Mouse (Mus musculus): ENCODE measurements at regions not wholly inside any gene's neighbourhood (a gene's known extent, or its start where the extent isn't known, plus 50 kb on each side); places are given as distances from the start of the nearest gene placed in this dataset.

DNA sequence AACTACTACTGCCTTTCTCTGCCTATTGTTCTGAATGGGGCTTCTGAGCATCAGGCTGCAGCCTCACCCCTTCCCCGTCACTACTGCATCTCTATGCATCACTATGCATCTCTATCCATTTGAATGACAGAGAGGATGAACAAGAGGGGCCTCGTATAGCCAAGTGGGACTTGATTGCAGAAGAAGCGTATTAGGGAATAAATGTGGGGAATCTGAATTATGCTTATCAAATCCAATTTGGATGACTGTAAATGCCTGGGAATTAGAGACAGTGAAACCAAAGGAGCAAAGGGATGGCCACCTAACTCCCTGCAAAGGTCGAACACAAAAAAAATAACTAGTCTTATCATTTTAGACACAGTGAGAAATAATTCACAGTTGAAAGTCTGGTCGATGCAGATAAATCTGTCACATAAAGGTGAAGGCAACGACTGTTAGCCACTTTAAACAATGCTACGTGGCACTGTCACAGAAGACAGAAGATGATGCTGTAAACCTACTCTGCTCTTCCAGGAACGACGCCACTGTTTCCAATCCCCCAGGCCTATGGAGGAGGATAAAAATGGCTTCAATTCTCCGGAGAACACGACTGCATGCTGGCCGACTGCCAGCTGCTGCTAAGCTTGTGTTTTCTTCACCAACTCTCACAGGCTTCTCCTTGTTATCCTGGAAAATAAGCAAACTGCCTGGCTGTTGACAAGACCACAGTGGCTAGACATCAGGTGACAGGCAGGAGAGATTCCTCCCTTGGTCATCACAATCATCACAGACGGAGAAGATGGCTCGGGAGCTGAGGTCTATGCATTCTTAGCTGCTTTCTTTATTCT, 213.6 kb upstream of the Akirin2 start:
- DNase-seq (ENCODE audit: low spot score in 2 of 2), result no peak

DNA sequence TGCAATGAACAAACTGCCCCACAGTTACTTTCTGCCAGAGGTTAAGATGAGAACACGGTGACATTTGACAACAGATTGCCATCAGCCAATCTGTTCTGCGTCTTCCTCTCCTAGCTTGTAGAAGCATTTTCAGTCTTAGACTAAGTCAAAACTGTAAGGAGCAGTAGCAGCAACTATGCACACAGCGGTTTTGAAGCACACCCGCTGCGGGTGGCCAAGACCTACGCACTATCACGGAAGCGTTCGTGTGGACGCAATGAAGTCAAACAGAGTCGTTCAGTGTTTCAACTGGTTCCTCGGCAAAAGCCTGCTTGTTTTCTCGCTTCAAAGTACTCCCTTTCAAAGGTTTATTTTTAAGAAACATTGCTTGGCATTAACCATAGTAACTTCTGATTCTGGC, 212.9 kb upstream of the Akirin2 start:
- no peak for DNase-seq (ENCODE audit: low spot score in 2 of 2)

DNA sequence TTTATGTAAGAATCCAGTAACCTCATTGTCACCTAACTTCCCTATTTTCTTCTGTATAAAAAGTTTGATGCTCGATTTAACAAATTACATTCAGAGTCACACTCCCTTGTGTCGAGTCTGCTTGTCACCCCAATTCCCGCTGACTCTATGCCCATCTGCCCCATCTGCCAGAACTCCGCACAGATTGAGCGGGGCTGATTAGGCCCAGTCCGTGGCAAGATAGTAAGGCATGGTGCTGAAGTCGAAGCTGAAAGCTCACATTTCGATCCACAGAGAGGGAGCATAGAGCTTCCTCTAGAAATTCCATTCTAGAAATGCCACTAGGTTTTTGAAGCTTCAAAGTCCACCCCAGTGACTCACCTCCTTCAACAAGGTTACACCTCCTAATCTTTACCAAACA, 210.7 kb upstream of the Akirin2 start:
- no peak for DNase-seq (ENCODE audit: low spot score in 2 of 2)

DNA sequence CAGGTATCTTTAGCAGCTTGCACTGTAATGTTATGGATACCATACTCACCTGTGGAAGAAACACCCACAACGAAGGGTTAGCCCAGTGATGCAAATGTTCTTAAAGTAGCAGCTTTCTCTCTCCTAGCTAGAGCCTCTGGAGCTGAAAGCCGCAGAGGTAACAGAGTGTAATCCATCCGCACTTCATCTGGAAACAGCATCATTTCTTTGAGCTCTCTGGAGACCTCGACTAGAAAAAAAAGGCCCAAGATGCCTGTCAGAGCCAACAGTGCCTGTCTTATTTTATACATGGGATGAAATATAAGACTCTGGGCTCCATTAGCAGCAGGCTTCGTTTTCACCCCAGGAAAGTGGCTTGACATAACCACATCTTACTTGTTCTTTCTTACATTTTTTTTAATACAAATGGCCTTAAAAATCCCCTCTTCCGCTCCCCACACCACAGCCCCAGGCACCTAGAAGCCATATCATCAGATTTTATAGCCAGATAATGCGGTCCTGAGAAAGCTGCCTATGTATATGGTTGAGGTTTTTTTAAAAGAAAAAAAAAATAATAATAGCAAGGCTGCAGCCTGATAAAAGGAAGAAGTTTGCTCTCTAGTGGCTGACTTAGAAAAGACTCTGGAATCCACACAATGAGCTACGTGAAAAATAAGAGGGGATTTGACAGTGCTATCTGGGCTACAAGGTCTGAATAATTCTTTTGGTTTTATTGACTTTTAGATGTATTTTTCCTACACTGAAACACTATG, 179.3 kb upstream of the Akirin2 start:
- DNase-seq (ENCODE audit: low spot score in 2 of 2), result no peak

DNA sequence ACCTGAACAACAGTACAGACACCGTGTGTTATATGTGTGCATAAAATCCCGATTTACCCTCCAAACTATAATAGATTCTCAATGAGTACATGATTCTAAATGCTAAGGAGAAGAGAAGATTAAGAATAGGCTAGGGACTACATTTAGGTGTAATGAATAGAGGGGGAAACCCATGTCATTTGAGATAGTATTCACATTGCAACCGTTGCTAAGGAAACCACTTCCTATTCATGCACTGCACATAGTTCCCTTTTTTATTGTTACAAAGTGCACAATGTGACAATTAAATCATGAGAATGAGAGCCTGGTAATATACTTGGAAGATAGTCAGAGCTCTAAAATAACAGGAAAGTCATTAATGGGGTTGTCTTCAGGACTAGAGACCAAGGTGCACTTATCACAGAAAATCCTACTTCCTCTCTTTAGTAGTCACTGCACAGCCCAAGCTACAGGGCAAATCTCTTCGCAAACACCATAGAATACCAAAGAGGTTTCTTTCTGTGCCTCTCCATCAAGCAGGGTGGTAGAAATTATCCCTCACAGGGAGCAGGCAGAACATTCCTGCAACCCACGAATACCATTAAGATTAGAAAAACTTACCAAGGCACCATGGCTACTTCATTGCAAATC, 164.3 kb upstream of the Akirin2 start:
- DNase-seq (ENCODE audit: low spot score in 2 of 2), result no peak

DNA sequence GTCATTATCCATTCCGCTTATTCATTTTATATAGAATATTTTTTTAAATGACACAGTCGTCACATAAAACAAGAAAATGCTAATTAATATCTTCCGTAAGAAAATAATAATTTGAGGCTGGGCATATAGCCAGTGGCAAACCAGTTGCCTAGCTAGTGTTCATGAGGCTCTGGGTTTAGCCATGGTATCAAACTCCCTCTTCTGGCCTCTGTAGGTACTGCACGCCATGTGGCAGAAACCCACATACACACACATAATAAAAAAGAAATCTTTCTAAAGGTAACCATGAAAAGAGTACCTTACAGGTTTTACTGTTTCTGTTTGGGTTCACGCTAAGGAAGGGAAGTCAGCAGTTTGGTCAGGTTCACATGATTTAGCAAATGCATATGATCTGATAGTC, 159.2 kb upstream of the Akirin2 start:
- DNase-seq (ENCODE audit: low spot score in 2 of 2), result no peak

DNA sequence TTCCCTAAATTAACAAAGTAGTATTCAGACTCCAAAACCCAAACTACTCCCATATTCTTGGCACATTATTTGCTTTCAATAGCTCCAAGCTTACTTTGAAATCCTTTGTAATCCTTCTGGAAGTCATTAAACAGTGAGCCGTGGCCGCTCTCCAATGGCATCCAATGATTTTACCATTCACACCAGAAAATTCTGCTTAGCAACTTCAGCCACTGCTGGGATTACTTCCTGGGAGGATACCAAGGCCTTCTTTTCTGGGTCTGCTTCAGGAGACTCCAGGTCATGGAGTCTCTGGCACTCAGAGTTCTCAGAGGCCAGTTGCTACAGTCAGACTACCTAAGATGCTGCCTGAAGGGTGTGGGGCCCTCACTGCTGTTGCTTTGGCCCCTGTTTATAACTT, 147.7 kb upstream of the Akirin2 start:
- no peak for DNase-seq (ENCODE audit: low spot score in 2 of 2)

DNA sequence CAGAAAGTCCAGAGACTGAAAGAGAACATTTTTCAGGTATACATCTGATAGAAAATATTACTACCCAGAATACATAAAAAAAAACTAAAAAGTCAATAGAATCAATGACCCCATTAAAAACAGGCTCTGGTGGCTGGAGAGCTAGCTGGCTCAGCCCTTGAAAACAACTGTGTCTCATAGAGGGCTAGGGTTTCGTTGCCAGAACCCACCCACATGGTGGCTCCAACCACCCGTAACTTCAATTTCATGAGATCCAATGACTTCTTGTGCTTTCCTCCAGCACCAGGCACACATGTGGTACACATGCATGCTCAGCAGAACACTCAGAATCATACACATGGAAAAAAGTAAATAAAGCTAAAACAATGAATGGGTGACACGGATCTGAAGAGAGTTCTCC, 143.6 kb upstream of the Akirin2 start:
- DNase-seq (ENCODE audit: low spot score in 2 of 2), result no peak

DNA sequence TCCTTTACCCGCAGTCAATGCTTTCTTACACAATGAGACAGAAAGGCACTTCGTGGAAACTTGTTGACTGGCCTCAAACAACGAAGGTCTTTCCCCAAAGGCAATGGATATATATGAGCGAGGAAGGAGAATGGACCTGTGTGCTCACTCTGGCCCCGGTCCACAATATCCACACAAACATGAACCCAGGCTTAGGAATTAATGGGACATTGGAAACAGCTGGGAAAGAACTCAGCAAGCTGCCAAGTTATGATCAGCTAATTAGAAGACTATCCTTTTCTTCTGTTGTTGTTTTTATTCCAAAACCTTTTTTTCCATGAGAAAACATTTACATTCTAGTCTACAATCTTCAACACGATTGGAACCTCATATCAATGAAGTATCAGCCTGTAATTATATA, 129.8 kb upstream of the Akirin2 start:
- no peak for DNase-seq (ENCODE audit: low spot score in 2 of 2)

DNA sequence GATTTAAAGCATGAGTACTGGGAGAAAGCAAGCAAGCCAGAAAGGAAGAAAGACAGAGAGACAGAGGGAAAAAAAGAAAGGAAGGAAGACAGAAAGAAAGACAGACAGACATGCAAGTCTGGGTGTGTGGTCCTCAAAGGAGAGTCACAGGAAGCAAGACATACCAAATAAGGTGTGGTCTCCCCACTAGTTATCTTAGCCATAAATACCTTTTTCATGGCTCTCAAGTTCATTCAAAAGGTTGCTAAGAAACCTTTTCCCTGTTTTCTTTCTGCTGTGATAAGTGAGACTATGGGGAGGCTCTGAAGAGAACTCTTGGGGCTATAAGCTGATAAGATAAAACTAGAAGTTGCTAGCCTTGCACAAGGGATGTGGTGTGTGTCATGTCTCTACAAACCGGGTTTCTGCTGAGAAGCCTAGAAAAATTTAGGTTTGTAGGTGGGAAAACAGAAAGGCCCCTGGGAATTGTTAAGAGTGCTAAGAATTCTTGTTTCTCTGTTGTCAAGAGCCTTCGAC, 126.5 kb upstream of the Akirin2 start:
- no peak for DNase-seq (ENCODE audit: low spot score in 2 of 2)

DNA sequence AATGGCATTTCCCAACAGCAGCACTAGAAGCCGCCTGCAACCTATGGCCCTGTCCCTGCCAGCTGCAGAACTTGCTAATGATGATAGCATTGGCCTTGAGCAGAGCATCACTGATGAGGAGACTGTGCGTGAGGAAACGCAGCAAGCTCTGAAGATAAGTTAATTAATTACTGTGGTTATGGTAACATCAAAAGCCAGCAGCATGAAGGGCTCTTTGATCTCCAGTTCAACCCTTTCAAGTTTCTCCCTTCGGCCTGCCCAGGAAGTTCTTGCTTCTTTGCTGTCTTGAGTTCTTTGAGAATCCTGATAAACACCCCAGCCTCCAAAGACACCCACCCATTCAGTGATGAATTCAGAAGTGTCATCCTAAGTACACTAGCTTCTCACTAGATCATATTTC, 121.7 kb upstream of the Akirin2 start:
- no peak for DNase-seq (ENCODE audit: low spot score in 2 of 2)

DNA sequence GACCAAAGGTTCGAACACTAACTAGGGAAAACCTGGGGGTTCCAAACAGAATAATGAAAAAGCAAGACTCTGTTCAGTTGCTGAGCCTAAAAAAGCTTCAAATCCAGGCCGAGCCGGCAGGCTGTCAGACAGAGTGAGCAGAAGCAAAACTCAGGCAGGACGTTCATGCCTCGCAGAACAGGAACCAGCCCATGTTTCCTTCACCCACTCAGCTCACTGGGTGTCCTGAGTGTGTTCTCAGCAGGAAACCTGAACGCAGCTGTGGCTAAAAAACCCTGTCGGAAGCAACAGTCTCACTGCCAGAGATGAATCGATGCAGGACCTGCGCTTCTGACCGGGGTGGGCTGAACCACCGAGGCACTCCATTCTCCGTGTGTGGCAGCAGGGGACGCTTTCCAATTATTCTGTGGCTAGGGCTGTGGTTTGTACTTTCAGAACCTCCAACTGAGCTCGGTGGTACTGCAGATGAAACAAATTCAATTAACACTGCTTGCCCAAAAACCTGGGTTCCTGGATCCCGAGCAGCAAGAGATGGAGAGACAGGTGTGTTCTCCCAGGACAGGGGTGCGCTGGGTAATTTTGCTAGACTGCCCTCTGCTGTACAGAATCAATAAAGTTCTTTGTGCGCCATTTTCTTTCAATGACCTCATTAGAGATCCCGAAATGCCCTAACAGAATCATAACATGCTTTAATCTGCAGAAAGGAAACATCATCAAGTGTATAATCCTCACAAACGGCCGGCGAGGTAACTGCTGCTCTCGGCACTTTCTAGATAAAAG, 121.1 kb upstream of the Akirin2 start:
- peak in 1 of 2 experiments; percentile 10 for DNase-seq (ENCODE audit: low spot score in 2 of 2)

DNA sequence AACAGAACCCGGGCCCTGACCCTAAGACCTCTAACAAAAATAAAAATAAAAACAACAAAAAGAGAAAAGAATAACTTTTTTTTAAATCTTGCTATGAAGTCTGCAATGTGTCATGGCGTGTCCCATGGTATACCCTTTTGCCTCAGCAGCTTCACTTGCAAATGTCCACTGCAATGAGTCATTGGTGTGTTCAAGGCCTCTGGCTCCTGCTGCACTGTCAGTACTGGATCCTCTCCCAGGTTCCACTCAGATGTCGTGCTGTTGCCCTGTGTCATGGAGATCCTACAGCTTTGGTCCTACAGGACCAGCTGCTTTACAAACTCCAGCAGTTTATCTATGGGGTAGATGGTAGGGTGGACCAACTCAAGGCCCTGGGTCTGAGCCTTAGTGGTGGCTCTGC, 113.4 kb upstream of the Akirin2 start:
- no peak for DNase-seq (ENCODE audit: low spot score in 2 of 2)

DNA sequence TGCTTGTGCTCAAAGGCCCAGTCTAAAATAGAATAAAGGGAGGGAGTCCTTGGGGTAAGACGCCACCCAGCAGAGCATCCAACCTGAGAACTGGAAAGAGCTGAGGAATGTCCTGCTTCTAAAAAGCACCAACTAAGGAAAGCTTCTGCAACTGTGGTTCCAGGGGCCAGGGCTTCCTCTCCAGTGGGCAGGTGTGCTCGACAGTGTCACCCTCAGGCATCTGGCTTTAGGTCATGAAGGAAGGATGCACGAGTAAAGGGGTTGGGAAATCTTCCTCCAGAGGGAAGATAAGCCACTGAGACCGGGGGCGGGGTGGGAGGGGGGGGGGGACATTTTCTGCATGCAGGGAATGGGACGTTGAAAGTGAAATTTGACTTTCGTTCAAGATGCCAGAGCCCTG, 101.2 kb upstream of the Akirin2 start:
- no peak for DNase-seq (ENCODE audit: low spot score in 2 of 2)

DNA sequence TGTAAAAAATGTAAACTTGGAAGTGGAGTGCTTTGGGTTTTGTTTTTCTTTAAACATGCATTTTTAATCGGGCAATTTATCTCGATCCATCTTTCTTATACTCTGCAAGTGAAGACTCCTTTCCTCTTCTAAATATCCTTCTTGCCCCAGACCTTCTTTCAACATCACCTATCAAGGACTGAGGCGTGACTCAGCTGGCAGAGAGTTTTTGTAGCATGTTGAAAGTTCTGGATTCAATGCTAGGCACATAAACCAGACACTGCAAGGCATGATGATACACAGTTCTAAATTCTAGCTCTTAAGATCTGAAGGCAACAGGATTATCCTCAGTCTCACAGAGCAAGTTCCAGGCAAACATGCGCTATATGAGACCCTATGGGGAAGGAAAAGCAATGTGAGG, 88.1 kb upstream of the Akirin2 start:
- no peak for DNase-seq (ENCODE audit: low spot score in 2 of 2)

DNA sequence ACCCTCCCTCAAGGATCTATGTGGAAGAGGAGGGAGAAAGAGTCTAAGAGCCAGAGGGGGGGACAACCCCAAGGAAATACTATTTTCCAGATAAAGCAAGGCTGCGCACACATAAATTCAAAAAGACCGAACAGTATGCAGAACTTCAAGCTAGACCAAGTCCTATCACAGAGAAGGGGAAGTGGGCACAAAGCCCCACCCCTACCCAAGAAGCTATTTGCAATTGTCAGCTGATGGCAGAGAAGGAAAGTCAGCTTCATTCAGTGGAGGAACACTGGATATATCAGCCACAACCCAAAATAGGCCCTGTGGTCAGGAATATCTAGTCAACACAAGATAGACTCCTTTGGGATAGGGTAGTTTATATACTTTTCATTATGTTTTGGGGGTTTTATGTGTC, 84.9 kb upstream of the Akirin2 start:
- no peak for DNase-seq (ENCODE audit: low spot score in 2 of 2)

DNA sequence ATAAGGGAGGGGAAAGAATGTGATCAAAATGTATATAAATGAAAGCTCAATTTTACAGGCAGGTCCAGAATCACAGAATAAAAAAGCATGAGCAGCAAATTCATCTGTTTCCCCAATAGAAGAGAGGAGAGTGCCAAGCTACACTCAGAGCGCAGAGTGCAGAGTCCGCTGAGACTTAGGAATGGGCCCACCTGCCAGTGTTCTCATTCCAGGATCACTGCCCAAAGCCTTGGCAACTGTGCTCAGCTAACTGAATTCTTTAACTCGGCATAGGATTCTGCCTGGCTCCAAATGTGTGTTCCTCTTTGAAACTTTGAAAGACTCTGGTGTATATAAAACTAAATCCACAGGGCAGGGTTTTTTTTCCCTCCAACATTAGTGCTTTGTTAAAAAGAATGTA, 84.4 kb upstream of the Akirin2 start:
- no peak for DNase-seq (ENCODE audit: low spot score in 2 of 2)

DNA sequence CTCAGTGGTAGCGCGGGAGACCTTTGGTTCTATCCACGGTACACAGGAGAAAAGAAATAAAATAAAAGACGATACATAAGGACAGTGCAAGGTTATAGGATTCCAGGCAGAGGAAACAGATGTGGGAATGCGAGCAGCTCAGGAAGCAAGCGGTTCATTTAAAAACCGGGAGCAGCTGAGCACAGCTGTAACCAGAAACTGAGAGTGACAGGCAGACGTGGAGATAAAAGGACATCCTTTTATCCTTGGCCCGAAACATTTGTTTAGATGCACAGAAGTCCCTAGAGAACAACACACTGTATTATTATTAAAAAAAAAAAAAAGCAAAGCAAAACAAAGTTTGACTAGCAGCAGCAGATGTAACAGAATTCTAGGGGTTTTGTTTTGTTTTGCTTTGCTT, 82.6 kb upstream of the Akirin2 start:
- no peak for DNase-seq (ENCODE audit: low spot score in 2 of 2)

DNA sequence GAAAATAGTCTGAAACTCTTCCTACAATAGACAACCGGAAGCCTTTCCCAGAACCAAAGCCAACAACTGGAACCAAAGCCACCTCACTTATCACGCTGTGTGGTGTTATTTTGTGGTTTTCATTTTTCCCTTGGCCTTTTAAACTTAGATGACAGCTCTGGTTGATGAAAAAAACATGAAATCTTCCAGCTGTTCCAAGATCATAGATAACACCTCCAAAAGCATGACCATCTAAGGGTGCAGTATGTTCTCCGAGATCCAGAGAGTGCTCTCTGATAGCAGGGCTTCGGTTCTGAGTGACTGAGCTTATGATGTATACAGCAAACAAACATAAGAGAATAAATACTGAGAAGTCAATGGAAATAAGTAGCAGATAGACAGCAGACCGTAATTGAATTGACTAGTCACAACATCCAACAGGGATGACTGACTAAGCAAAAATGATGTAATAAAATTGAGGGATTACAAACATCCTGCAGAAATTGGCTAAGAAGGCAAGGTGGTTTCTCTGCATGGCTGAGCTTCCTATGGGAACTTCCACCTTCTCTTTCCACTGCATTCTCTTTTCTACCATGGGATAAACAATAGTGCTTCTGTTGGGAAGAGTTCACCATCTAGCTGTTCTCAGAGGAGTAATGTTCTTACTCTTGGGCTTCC, 74.8 kb upstream of the Akirin2 start:
- no peak for DNase-seq (ENCODE audit: low spot score in 2 of 2)

DNA sequence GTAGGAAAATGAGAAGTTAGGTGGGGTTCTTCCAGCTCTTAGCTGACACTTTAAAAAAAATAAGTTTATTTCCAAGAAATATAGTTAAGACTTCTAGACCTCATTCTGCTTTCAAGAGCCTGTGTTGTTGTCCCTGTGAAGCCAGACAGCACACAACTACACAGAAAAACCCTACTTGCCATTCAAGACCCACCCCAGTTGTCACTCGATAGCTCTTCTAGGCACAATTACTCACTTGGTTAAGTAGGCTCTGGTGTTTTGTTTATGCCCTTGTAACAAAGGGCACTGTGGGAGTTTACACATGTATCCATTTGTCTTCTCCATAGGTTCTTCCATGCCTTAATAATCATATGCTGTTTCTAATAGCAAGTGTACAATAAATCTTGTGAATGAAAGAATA, 66.5 kb upstream of the Akirin2 start:
- DNase-seq (ENCODE audit: low spot score in 2 of 2), result no peak

DNA sequence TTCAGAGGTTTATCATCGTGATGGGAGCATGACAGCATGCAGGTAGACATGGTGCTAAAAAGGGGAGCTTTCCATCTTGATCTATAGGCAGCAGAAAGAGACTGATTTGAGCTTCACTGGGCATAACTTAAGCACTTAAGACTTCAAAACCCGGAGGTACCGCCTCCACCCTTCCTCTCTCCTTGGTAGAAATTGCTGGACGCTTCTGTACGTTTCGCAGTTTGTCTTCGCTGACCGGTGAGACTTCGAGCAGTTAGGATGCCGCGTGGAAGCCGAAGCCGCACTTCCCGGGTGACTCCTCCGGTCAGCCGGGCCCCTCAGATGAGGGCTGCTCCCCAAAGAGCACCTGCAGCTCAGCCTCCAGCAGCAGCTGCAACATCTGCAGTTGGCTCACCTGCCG, 65.2 kb upstream of the Akirin2 start:
- DNase-seq (ENCODE audit: low spot score in 2 of 2), result no peak
